Mouse (Mus musculus): ENCODE measurements at regions not wholly inside any gene's neighbourhood (a gene's known extent, or its start where the extent isn't known, plus 50 kb on each side); places are given as distances from the start of the nearest gene placed in this dataset.

- no peak for DNase-seq (ENCODE audit: extremely low spot score in 1 of 2, low spot score in 2 of 2)
- no peak overlapping the region for H3K4me3 ChIP-seq
- H3K27ac ChIP-seq: no peak overlapping the region
- intact Hi-C loops (cut with DNase I): no loop called here
- no peak for TF ChIP-seq CTCF (IDR thresholded peaks at IDR 0.05)
These were observed 150.4 kb downstream of the Irs2 start for GRCm38 (mm10) chr8:10857874-10858273.

GRCm38 (mm10) chr8:10856996-10857720 is 151.1 kb downstream of the Irs2 start:
- no peak overlapping the region for H3K4me3 ChIP-seq
- no peak overlapping the region for H3K27ac ChIP-seq
- DNase-seq (ENCODE audit: extremely low spot score in 1 of 2, low spot score in 2 of 2): no peak
- intact Hi-C loops (cut with DNase I): no loop called here
- TF ChIP-seq CTCF (IDR thresholded peaks at IDR 0.05): no peak

- no peak for DNase-seq (ENCODE audit: extremely low spot score in 1 of 2, low spot score in 2 of 2)
- TF ChIP-seq CTCF (IDR thresholded peaks at IDR 0.05): no peak
- H3K27ac ChIP-seq: no peak overlapping the region
- H3K4me3 ChIP-seq: no peak overlapping the region
- intact Hi-C loops (cut with DNase I): no loop called here
These were observed 152.6 kb downstream of the Irs2 start for GRCm38 (mm10) chr8:10855696-10856095.

- no peak overlapping the region for H3K4me3 ChIP-seq
- intact Hi-C loops (cut with DNase I): no loop called here
- H3K27ac ChIP-seq: no peak overlapping the region
- TF ChIP-seq CTCF (IDR thresholded peaks at IDR 0.05): no peak
- DNase-seq (ENCODE audit: extremely low spot score in 1 of 2, low spot score in 2 of 2): no peak
These were observed 153.1 kb downstream of the Irs2 start for GRCm38 (mm10) chr8:10855131-10855530.

GRCm38 (mm10) chr8:10854600-10854999 is 153.7 kb downstream of the Irs2 start:
- intact Hi-C loops (cut with DNase I): no loop called here
- no peak for TF ChIP-seq CTCF (IDR thresholded peaks at IDR 0.05)
- no peak for DNase-seq (ENCODE audit: extremely low spot score in 1 of 2, low spot score in 2 of 2)
- H3K4me3 ChIP-seq: no peak overlapping the region
- H3K27ac ChIP-seq: no peak overlapping the region

GRCm38 (mm10) chr8:10853901-10854300 is 154.4 kb downstream of the Irs2 start:
- Histone ChIP-seq H3K4me3 (no peak overlapping the region), H3K27ac (no peak overlapping the region)
- no peak for TF ChIP-seq CTCF (IDR thresholded peaks at IDR 0.05)
- intact Hi-C loops (cut with DNase I): no loop called here
- no peak for DNase-seq (ENCODE audit: extremely low spot score in 1 of 2, low spot score in 2 of 2)

GRCm38 (mm10) chr8:10849916-10850315 is 158.3 kb downstream of the Irs2 start:
- Histone ChIP-seq H3K27ac (no peak overlapping the region), H3K4me3 (no peak overlapping the region)
- intact Hi-C loops (cut with DNase I): no loop called here
- DNase-seq (ENCODE audit: extremely low spot score in 1 of 2, low spot score in 2 of 2): no peak
- no peak for TF ChIP-seq CTCF (IDR thresholded peaks at IDR 0.05)

- Histone ChIP-seq H3K27ac (no peak overlapping the region), H3K4me3 (no peak overlapping the region)
- no peak for DNase-seq (ENCODE audit: extremely low spot score in 1 of 2, low spot score in 2 of 2)
- intact Hi-C loops (cut with DNase I): no loop called here
- no peak for TF ChIP-seq CTCF (IDR thresholded peaks at IDR 0.05)
These were observed 162.7 kb downstream of the Irs2 start for GRCm38 (mm10) chr8:10845607-10846006.

GRCm38 (mm10) chr8:10840853-10841531 is 167.3 kb downstream of the Irs2 start:
- DNase-seq (ENCODE audit: extremely low spot score in 1 of 2, low spot score in 2 of 2): no peak
- Histone ChIP-seq H3K27ac (no peak overlapping the region), H3K4me3 (no peak overlapping the region)
- no peak for TF ChIP-seq CTCF (IDR thresholded peaks at IDR 0.05)
- intact Hi-C loops (cut with DNase I): no loop called here

GRCm38 (mm10) chr8:10840044-10840443 is 168.2 kb downstream of the Irs2 start:
- H3K27ac ChIP-seq: no peak overlapping the region
- intact Hi-C loops (cut with DNase I): no loop called here
- no peak for TF ChIP-seq CTCF (IDR thresholded peaks at IDR 0.05)
- no peak for DNase-seq (ENCODE audit: extremely low spot score in 1 of 2, low spot score in 2 of 2)
- no peak overlapping the region for H3K4me3 ChIP-seq

GRCm38 (mm10) chr8:10835054-10835453 is 173.2 kb downstream of the Irs2 start:
- TF ChIP-seq CTCF (IDR thresholded peaks at IDR 0.05): no peak
- Histone ChIP-seq H3K27ac (no peak overlapping the region), H3K4me3 (no peak overlapping the region)
- DNase-seq (ENCODE audit: extremely low spot score in 1 of 2, low spot score in 2 of 2): no peak
- intact Hi-C loops (cut with DNase I): no loop called here

GRCm38 (mm10) chr8:10831864-10832263 is 176.4 kb downstream of the Irs2 start:
- intact Hi-C loops (cut with DNase I): no loop called here
- Histone ChIP-seq H3K27ac (no peak overlapping the region), H3K4me3 (no peak overlapping the region)
- no peak for TF ChIP-seq CTCF (IDR thresholded peaks at IDR 0.05)
- no peak for DNase-seq (ENCODE audit: extremely low spot score in 1 of 2, low spot score in 2 of 2)

GRCm38 (mm10) chr8:10831277-10831676 is 177.0 kb downstream of the Irs2 start:
- Histone ChIP-seq H3K4me3 (no peak overlapping the region), H3K27ac (no peak overlapping the region)
- no peak for DNase-seq (ENCODE audit: extremely low spot score in 1 of 2, low spot score in 2 of 2)
- TF ChIP-seq CTCF (IDR thresholded peaks at IDR 0.05): no peak
- intact Hi-C loops (cut with DNase I): no loop called here

Measured in left cerebral cortex, adult 2 months (tissue).